Mouse (Mus musculus): ENCODE measurements around the gene Glt28d2. TPM values are rescaled to one million over a fixed set of nuclear protein-coding genes. Genes with fewer than 3 reads are reported as not detected.

The Glt28d2 gene
- total and polyA plus RNA-seq, 3 experiments: not detected

- no peak for DNase-seq (ENCODE audit: low spot score)
- no peak for ATAC-seq (ENCODE audit: extremely low read depth, insufficient number of reproducible peaks, low FRiP score, poor library complexity, severe bottlenecking)
- H3K27me3 ChIP-seq (ENCODE audit: insufficient read depth, low read length): no peaks in the 10 kb centered on the region; the same call in 1 of the 2 replicates
- TF ChIP-seq GATA2 (IDR thresholded peaks at IDR 0.05; ENCODE audit: borderline replicate concordance, low read depth, low read length) (no peak), GATA1 (IDR thresholded peaks at IDR 0.05; ENCODE audit: borderline replicate concordance, low read length) (no peak), CTCF (IDR thresholded peaks at IDR 0.05; ENCODE audit: low read depth, low read length) (no peak), POLR2AphosphoS5 (IDR thresholded peaks at IDR 0.05; ENCODE audit: insufficient replicate concordance, low read depth, low read length) (no peak), TAL1 (conservative IDR thresholded peaks at IDR 0.05; ENCODE audit: low read depth, low read length) (no peak)
- H3K4me3 ChIP-seq (ENCODE audit: low read depth, low read length): no peak overlapping the region
- H3K36me3 ChIP-seq (replicated peaks): no peaks in the 10 kb centered on the region
- no peaks in the 10 kb centered on the region for H3K4me1 ChIP-seq (ENCODE audit: insufficient read depth, low read depth, low read length)
- no peaks in the 10 kb centered on the region for H3K9me3 ChIP-seq (replicated peaks)
These were observed 45.0 kb downstream of the Glt28d2 start for GRCm38 (mm10) chr3:85842177-85842880.

- TF ChIP-seq GATA1 (IDR thresholded peaks at IDR 0.05; ENCODE audit: borderline replicate concordance, low read length) (no peak), TAL1 (conservative IDR thresholded peaks at IDR 0.05; ENCODE audit: low read depth, low read length) (no peak), POLR2AphosphoS5 (IDR thresholded peaks at IDR 0.05; ENCODE audit: insufficient replicate concordance, low read depth, low read length) (no peak), GATA2 (IDR thresholded peaks at IDR 0.05; ENCODE audit: borderline replicate concordance, low read depth, low read length) (no peak), CTCF (IDR thresholded peaks at IDR 0.05; ENCODE audit: low read depth, low read length) (no peak)
- ATAC-seq (ENCODE audit: extremely low read depth, insufficient number of reproducible peaks, low FRiP score, poor library complexity, severe bottlenecking) (no peak), DNase-seq (ENCODE audit: low spot score) (no peak)
- no peaks in the 10 kb centered on the region for H3K36me3 ChIP-seq (replicated peaks)
- H3K4me3 ChIP-seq (ENCODE audit: low read depth, low read length): no peak overlapping the region
- H3K9me3 ChIP-seq (replicated peaks): no peaks in the 10 kb centered on the region
- H3K4me1 ChIP-seq (ENCODE audit: insufficient read depth, low read depth, low read length): no peaks in the 10 kb centered on the region
- no peaks in the 10 kb centered on the region; the same call in 1 of the 2 replicates for H3K27me3 ChIP-seq (ENCODE audit: insufficient read depth, low read length)
These were observed 45.7 kb downstream of the Glt28d2 start for GRCm38 (mm10) chr3:85841454-85842176.

GRCm38 (mm10) chr3:85833627-85834026 lies 53.7 kb downstream of the Glt28d2 start:
- TF ChIP-seq GATA1 (IDR thresholded peaks at IDR 0.05; ENCODE audit: borderline replicate concordance, low read length) (no peak), POLR2AphosphoS5 (IDR thresholded peaks at IDR 0.05; ENCODE audit: insufficient replicate concordance, low read depth, low read length) (no peak), TAL1 (conservative IDR thresholded peaks at IDR 0.05; ENCODE audit: low read depth, low read length) (no peak), CTCF (IDR thresholded peaks at IDR 0.05; ENCODE audit: low read depth, low read length) (no peak), GATA2 (IDR thresholded peaks at IDR 0.05; ENCODE audit: borderline replicate concordance, low read depth, low read length) (no peak)
- ATAC-seq (ENCODE audit: extremely low read depth, insufficient number of reproducible peaks, low FRiP score, poor library complexity, severe bottlenecking): no peak

DNA sequence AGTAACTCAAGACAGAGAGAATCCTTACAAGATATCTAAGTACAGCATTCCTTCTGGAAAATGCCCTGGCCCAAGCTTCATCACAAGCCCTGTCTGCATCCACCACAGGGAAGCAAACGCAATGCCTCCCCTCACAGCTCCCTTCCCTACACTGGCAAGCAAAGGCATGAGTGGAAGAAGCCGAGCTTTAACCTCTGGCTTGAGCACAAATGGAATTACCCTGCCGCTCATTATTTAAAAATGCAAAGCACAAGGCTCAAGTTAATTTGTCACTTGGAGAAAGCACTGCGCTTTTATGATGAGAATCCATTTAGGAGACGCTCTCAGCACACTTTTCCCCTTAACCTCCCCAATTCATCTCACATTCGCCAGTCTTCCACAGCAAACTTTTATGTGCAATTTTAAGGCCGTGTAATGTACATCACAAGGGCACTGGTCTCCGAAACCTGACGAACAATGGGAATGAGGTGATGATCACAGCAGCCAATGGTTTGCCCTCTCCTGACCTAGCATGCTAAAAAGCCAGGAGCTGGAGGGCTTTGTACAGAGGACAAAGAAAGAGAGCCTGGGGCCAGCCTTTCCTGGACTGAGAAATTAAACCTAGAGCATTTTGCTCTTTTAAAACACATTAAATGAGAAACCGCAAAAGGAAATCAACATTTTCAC lies 54.7 kb downstream of the Glt28d2 start:
- H3K4me1 ChIP-seq (ENCODE audit: insufficient read depth, low read depth, low read length): no peaks in the 10 kb centered on the region
- no peaks in the 10 kb centered on the region for H3K36me3 ChIP-seq (replicated peaks)
- no peak overlapping the region for H3K4me3 ChIP-seq (ENCODE audit: low read depth, low read length)
- ATAC-seq (ENCODE audit: extremely low read depth, insufficient number of reproducible peaks, low FRiP score, poor library complexity, severe bottlenecking): no peak
- TF ChIP-seq GATA1 (IDR thresholded peaks at IDR 0.05; ENCODE audit: borderline replicate concordance, low read length): no peak
- no peak for TF ChIP-seq GATA2 (IDR thresholded peaks at IDR 0.05; ENCODE audit: borderline replicate concordance, low read depth, low read length)
- no peak for TF ChIP-seq CTCF (IDR thresholded peaks at IDR 0.05; ENCODE audit: low read depth, low read length)
- TF ChIP-seq TAL1 (conservative IDR thresholded peaks at IDR 0.05; ENCODE audit: low read depth, low read length): no peak
- TF ChIP-seq POLR2AphosphoS5 (IDR thresholded peaks at IDR 0.05; ENCODE audit: insufficient replicate concordance, low read depth, low read length): no peak
- no peak for DNase-seq (ENCODE audit: low spot score)
- no peaks in the 10 kb centered on the region for H3K9me3 ChIP-seq (replicated peaks)
- peaks cover 3% of the 10 kb centered on the region; the same call in 1 of the 2 replicates for H3K27me3 ChIP-seq (ENCODE audit: insufficient read depth, low read length)

More at GRCm38 (mm10) chr3:85833627-85834026, 53.7 kb downstream of the Glt28d2 start:
- Histone ChIP-seq H3K9me3 (replicated peaks) (no peaks in the 10 kb centered on the region), H3K36me3 (replicated peaks) (no peaks in the 10 kb centered on the region), H3K4me1 (ENCODE audit: insufficient read depth, low read depth, low read length) (no peaks in the 10 kb centered on the region), H3K4me3 (ENCODE audit: low read depth, low read length) (no peak overlapping the region), H3K27me3 (ENCODE audit: insufficient read depth, low read length) (peaks cover 3% of the 10 kb centered on the region; the same call in 1 of the 2 replicates)
- no peak for DNase-seq (ENCODE audit: low spot score)

GRCm38 (mm10) chr3:85831785-85832184 lies 55.5 kb downstream of the Glt28d2 start:
- H3K4me1 ChIP-seq (ENCODE audit: insufficient read depth, low read depth, low read length): no peaks in the 10 kb centered on the region
- no peaks in the 10 kb centered on the region for H3K9me3 ChIP-seq (replicated peaks)
- peaks cover 3% of the 10 kb centered on the region; the same call in 1 of the 2 replicates for H3K27me3 ChIP-seq (ENCODE audit: insufficient read depth, low read length)
- no peaks in the 10 kb centered on the region for H3K36me3 ChIP-seq (replicated peaks)
- DNase-seq (ENCODE audit: low spot score): no peak
- no peak overlapping the region for H3K4me3 ChIP-seq (ENCODE audit: low read depth, low read length)
- no peak for ATAC-seq (ENCODE audit: extremely low read depth, insufficient number of reproducible peaks, low FRiP score, poor library complexity, severe bottlenecking)
- TF ChIP-seq GATA1 (IDR thresholded peaks at IDR 0.05; ENCODE audit: borderline replicate concordance, low read length) (no peak), GATA2 (IDR thresholded peaks at IDR 0.05; ENCODE audit: borderline replicate concordance, low read depth, low read length) (no peak), CTCF (IDR thresholded peaks at IDR 0.05; ENCODE audit: low read depth, low read length) (no peak)

DNA sequence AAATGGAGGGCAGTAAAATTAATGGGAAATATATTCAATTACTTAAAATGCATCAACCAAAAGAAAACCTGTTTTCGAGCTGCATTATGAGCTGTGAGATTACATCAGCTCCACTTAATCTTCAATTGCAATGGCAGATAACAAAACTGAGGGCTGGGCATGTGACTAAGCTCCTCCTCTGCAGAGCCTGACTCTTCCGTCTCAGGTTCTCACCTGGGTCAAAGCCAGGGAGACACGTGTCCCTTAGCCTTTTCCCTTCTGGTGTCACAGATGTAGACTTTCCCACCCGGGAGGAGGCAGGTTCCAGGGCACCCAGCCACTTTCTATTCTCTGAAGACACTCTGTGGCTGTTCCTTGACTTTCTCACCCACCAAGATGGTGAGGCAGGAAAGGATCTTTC lies 58.3 kb downstream of the Glt28d2 start:
- ATAC-seq (ENCODE audit: extremely low read depth, insufficient number of reproducible peaks, low FRiP score, poor library complexity, severe bottlenecking) (no peak), DNase-seq (ENCODE audit: low spot score) (no peak)
- TF ChIP-seq TAL1 (conservative IDR thresholded peaks at IDR 0.05; ENCODE audit: low read depth, low read length) (no peak), POLR2AphosphoS5 (IDR thresholded peaks at IDR 0.05; ENCODE audit: insufficient replicate concordance, low read depth, low read length) (no peak), CTCF (IDR thresholded peaks at IDR 0.05; ENCODE audit: low read depth, low read length) (no peak)
- Histone ChIP-seq H3K4me1 (ENCODE audit: insufficient read depth, low read depth, low read length) (no peaks in the 10 kb centered on the region), H3K4me3 (ENCODE audit: low read depth, low read length) (no peak overlapping the region), H3K27me3 (ENCODE audit: insufficient read depth, low read length) (peaks cover 3% of the 10 kb centered on the region; the same call in 1 of the 2 replicates), H3K9me3 (replicated peaks) (no peaks in the 10 kb centered on the region), H3K36me3 (replicated peaks) (no peaks in the 10 kb centered on the region)
